Mouse (Mus musculus) G1E (cell line): ENCODE data around the gene Pak6.

Source experiments
- CTCF ChIP-seq: IDR thresholded peaks from 2 replicates; pipeline ENCODE4 v1.5.1; 2012; ENCODE audit warnings: low read depth, low read length, inconsistent platforms, mixed read lengths
- GATA2 ChIP-seq: IDR thresholded peaks from 2 replicates; pipeline ENCODE4 v1.6.1; 2012; ENCODE audit warnings: low read depth, low read length, inconsistent platforms, borderline replicate concordance

DNA sequence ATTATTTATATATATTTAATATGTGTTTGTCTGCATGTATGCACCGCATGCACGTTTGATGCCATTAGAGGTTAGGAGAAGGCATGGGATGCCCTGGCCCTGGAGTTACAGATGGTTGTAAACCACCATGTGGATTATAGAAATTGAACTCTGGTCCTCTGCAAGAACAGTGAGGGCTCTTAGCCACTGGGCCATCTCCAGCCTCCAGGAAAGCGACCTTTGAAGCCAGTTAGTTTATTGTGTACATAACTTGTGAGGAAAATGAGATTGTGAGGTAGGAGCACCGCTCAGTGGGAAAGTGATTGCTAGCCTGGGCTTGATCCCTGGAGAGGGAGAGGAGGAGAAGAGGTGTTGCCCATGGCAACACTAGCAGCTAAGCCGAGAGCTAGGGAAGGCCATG is 25.8 kb upstream of the Pak6 start:
- no peak for TF ChIP-seq CTCF
- no peak for TF ChIP-seq GATA2
